Mouse (Mus musculus) hindbrain, postnatal 0 days (tissue): ENCODE measurements around the gene Unc13b. TPM values are rescaled to one million over a fixed set of nuclear protein-coding genes. Genes with fewer than 3 reads are reported as not detected.
A peak's percentile ranks its signal among the peaks of the same experiment; 100 is the strongest.

Experiments used
- ATAC-seq: fragments of 200-750 bp; cut with Nextera tagmentation; 2 replicates; pipeline ENCODE4 v1.8.0; 2017; ENCODE audit warnings: mild to moderate bottlenecking, moderate TSS enrichment, moderate library complexity
- DNase-seq: peaks from one replicate; pipeline ENCODE4 v3.0.0-alpha.2; 2015; ENCODE audit warnings: low spot score
- H3K27ac ChIP-seq: fragments of 300-500 bp; sonication (generic); 2 replicates; pipeline ENCODE4 v1.5.1; 2014; ENCODE audit warnings: mild to moderate bottlenecking
- H3K27me3 ChIP-seq: fragments of 300-500 bp; sonication (generic); 2 replicates; pipeline ENCODE4 v1.6.1; 2014; ENCODE audit warnings: low read length, mixed read lengths; ENCODE audit not compliant: insufficient read depth
- H3K36me3 ChIP-seq: fragments of 300-500 bp; sonication (generic); 2 replicates; pipeline ENCODE4 v1.6.1; 2014; ENCODE audit warnings: low read length, mixed read lengths; ENCODE audit not compliant: insufficient read depth
- H3K4me1 ChIP-seq: fragments of 300-500 bp; sonication (generic); 2 replicates; pipeline ENCODE4 v1.6.1; 2014; ENCODE audit warnings: antibody characterized with exemption, low read length, mixed read lengths; ENCODE audit not compliant: insufficient read depth
- H3K4me2 ChIP-seq: fragments of 300-500 bp; sonication (generic); 2 replicates; pipeline ENCODE4 v1.6.1; 2014; ENCODE audit warnings: low read depth, mild to moderate bottlenecking, low read length, moderate library complexity, mixed read lengths
- H3K4me3 ChIP-seq: fragments of 300-500 bp; sonication (generic); 2 replicates; pipeline ENCODE4 v1.5.1; 2014; ENCODE audit warnings: low read length
- H3K9ac ChIP-seq: fragments of 300-500 bp; sonication (generic); replicated peaks from 2 replicates; pipeline ENCODE4 v1.6.1; 2014; ENCODE audit warnings: mild to moderate bottlenecking, low read length, moderate library complexity, mixed read lengths
- H3K9me3 ChIP-seq: fragments of 300-500 bp; sonication (generic); 2 replicates; pipeline ENCODE4 v1.6.1; 2016; ENCODE audit warnings: low read length, mixed read lengths
- CTCF ChIP-seq: IDR thresholded peaks from 2 replicates; pipeline ENCODE4 v1.5.1; 2016; ENCODE audit warnings: antibody characterized with exemption, control low read depth, low read depth
- WGBS: fragments of 180-500 bp; shearing (Covaris S2); extraction: QIAGEN DNeasy Blood & Tissue Kit; methylation state at CpG from one replicate; pipeline ENCODE4 v1.1.7; 2014; 5-methylcytosine and 5-hydroxymethylcytosine counted together
- polyA plus RNA-seq: library from polyadenylated mRNA; unstranded; fragments of >200 nt; fragmentation: Nextera tagmentation; extraction: Ambion mirVana; gene quantifications from 2 replicates; pipeline ENCODE4 v1.2.1, GENCODE M21; 2015
- total RNA-seq: library from RNA; depleted of rRNA; stranded (reverse); fragments of >200 nt; gene quantifications from 2 replicates; pipeline ENCODE4 v1.2.3, GENCODE M21; 2014

The Unc13b gene
- total and polyA plus RNA-seq, 2 experiments from 2014 or later = 6.6 to 40.4 TPM

- ATAC-seq (no peak), DNase-seq (no peak)
- no peaks in the 10 kb centered on the region for H3K4me1 ChIP-seq
- no peak for TF ChIP-seq CTCF
- no peak overlapping the region for H3K4me2 ChIP-seq
- H3K36me3 ChIP-seq = 0 out of 2 replicates have a peak, but pooled peaks cover 8% of the 10 kb centered on the region
- H3K9me3 ChIP-seq = no peaks in the 10 kb centered on the region
- no peak overlapping the region for H3K9ac ChIP-seq
- H3K27ac ChIP-seq = no peak overlapping the region
- no peak overlapping the region for H3K4me3 ChIP-seq
- no peaks in the 10 kb centered on the region for H3K27me3 ChIP-seq
- 96% methylated on average over 9 of the region's 9 CpGs for WGBS
These were observed 178.1 kb downstream of the Unc13b start for GRCm38 (mm10) chr4:43236898-43237297.

- no peak for TF ChIP-seq CTCF
- ATAC-seq = no peak
- Histone ChIP-seq H3K4me3 (no peak overlapping the region), H3K9ac (no peak overlapping the region), H3K27me3 (no peaks in the 10 kb centered on the region), H3K4me1 (no peaks in the 10 kb centered on the region), H3K4me2 (no peak overlapping the region), H3K9me3 (no peaks in the 10 kb centered on the region), H3K36me3 (no peaks in the 10 kb centered on the region), H3K27ac (no peak overlapping the region)
- WGBS = 46% methylated on average over 1 of the region's 1 CpGs
- no peak for DNase-seq
These were observed 182.0 kb downstream of the Unc13b start for GRCm38 (mm10) chr4:43240716-43241115.

GRCm38 (mm10) chr4:43244022-43244421, 185.3 kb downstream of the Unc13b start:
- Histone ChIP-seq H3K36me3 (no peaks in the 10 kb centered on the region; the same call in 1 of the 2 replicates), H3K9me3 (no peaks in the 10 kb centered on the region), H3K4me2 (no peak overlapping the region), H3K9ac (no peak overlapping the region), H3K4me3 (no peak overlapping the region), H3K27me3 (no peaks in the 10 kb centered on the region), H3K4me1 (no peaks in the 10 kb centered on the region), H3K27ac (no peak overlapping the region)
- DNase-seq (peak; percentile 75), ATAC-seq (peak; percentile 61; the same call in 1 of the 2 replicates)
- peak; percentile 68 for TF ChIP-seq CTCF
- WGBS = 39% methylated on average over 2 of the region's 2 CpGs

- H3K9ac ChIP-seq = no peak overlapping the region
- no peaks in the 10 kb centered on the region; the same call in 1 of the 2 replicates for H3K36me3 ChIP-seq
- no peaks in the 10 kb centered on the region for H3K4me1 ChIP-seq
- no peak for TF ChIP-seq CTCF
- H3K27ac ChIP-seq = no peak overlapping the region
- H3K4me2 ChIP-seq = no peak overlapping the region
- no peak for ATAC-seq
- 91% methylated on average over 4 of the region's 4 CpGs for WGBS
- no peaks in the 10 kb centered on the region for H3K27me3 ChIP-seq
- no peak for DNase-seq
- H3K4me3 ChIP-seq = no peak overlapping the region
- H3K9me3 ChIP-seq = no peaks in the 10 kb centered on the region
These were observed 187.0 kb downstream of the Unc13b start for GRCm38 (mm10) chr4:43245776-43246175.

GRCm38 (mm10) chr4:43248026-43248425, 189.3 kb downstream of the Unc13b start:
- H3K27ac ChIP-seq = no peak overlapping the region
- no peak for TF ChIP-seq CTCF
- H3K9me3 ChIP-seq = no peaks in the 10 kb centered on the region
- no peak overlapping the region for H3K9ac ChIP-seq
- no peak for DNase-seq
- no peaks in the 10 kb centered on the region for H3K27me3 ChIP-seq
- no peak overlapping the region for H3K4me3 ChIP-seq
- no peak overlapping the region for H3K4me2 ChIP-seq
- H3K4me1 ChIP-seq = no peaks in the 10 kb centered on the region
- ATAC-seq = no peak
- H3K36me3 ChIP-seq = peaks cover 3% of the 10 kb centered on the region; the same call in 1 of the 2 replicates
- WGBS = 15% methylated on average over 7 of the region's 7 CpGs

GRCm38 (mm10) chr4:43248909-43249308, 190.2 kb downstream of the Unc13b start:
- Histone ChIP-seq H3K9me3 (no peaks in the 10 kb centered on the region), H3K4me2 (no peak overlapping the region), H3K4me1 (no peaks in the 10 kb centered on the region), H3K9ac (no peak overlapping the region), H3K27me3 (no peaks in the 10 kb centered on the region), H3K4me3 (no peak overlapping the region), H3K27ac (no peak overlapping the region), H3K36me3 (peaks cover 3% of the 10 kb centered on the region; the same call in 1 of the 2 replicates)
- WGBS = 78% methylated on average over 2 of the region's 2 CpGs
- TF ChIP-seq CTCF = no peak
- DNase-seq (no peak), ATAC-seq (no peak)

GRCm38 (mm10) chr4:43251269-43251668, 192.5 kb downstream of the Unc13b start:
- Histone ChIP-seq H3K27me3 (no peaks in the 10 kb centered on the region), H3K27ac (no peak overlapping the region), H3K36me3 (peaks cover 16% of the 10 kb centered on the region), H3K9ac (no peak overlapping the region), H3K4me3 (no peak overlapping the region), H3K4me2 (no peak overlapping the region), H3K4me1 (no peaks in the 10 kb centered on the region), H3K9me3 (no peaks in the 10 kb centered on the region)
- TF ChIP-seq CTCF = no peak
- WGBS = 83% methylated on average over 6 of the region's 6 CpGs
- DNase-seq (no peak), ATAC-seq (no peak)
